Mouse (Mus musculus): ENCODE results near the gene Hist1h3g.

DNA sequence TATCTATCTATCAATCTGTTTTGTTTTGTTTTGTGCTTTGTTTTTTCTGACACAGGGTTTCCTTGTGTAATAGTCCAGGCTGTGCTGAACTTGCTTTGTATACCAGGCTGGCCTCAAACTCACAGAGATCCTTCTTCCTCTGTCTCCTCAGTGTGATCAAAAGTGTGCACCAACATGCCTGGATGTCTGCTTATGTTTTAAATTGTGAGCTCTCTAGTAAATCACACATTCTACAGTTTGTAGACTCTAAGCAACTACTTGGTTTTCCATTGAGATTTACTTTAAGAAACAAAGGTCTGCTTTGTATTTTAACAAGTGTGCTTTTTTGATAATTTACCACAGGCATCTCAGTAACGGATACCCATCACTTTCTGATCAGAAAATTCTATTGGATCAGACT lies 42.6 kb downstream of the Hist1h3g start:
- TF ChIP-seq POLR2A (IDR thresholded peaks at IDR 0.05; ENCODE audit: extremely low read depth, insufficient read depth, low read length) (no peak), CTCF (IDR thresholded peaks at IDR 0.05; ENCODE audit: extremely low read depth, insufficient read depth, low read length) (no peak)

All from cortical plate, adult 2 months (tissue).